Mouse (Mus musculus) heart, adult 2 months (tissue): ENCODE results near the gene Ank3.

Experiments
- CTCF ChIP-seq: fragments of 200-600 bp; IDR thresholded peaks from 2 replicates; pipeline ENCODE4 v1.8.1; 2022; ENCODE audit warnings: antibody characterized with exemption, mild to moderate bottlenecking, moderate library complexity
- EP300 ChIP-seq: fragments of 200-500 bp; IDR thresholded peaks from 2 replicates; pipeline ENCODE4 v1.6.1; 2011; ENCODE audit warnings: low read depth, low read length, control low read depth; ENCODE audit not compliant: insufficient read depth

- no peak for TF ChIP-seq EP300
- TF ChIP-seq CTCF, result no peak
Measured at GRCm38 (mm10) chr10:69616953-69617352, 218.4 kb downstream of the Ank3 start.
